Mouse (Mus musculus) inflammation-experienced regulatory T-cells, adult 6 months (primary cell): ENCODE results near the gene Gm7861. TPM values are rescaled to one million over a fixed set of nuclear protein-coding genes. Genes with fewer than 3 reads are reported as not detected.
"Not testable (repeated sequence)": the region's sequence is repeated elsewhere in the genome, so short reads cannot be mapped to it uniquely, and the experiment has no call there.

Experiments
- ATAC-seq: one replicate; pipeline ENCODE4 v1.8.0; 2017
- polyA plus RNA-seq, 3 experiments: library from polyadenylated mRNA; unstranded; fragments of 100-300 nt; shearing (Covaris generic); gene quantifications; one replicate each; pipeline ENCODE4 v1.2.1; 2017

Gm7861 gene
- polyA plus RNA-seq: not detected

- ATAC-seq: not testable (repeated sequence)
Measured at GRCm38 (mm10) chr8:21594408-21594807, at the start of gene Gm7861. Gm7861 (minus strand) TSS chr8:21594508.

- not testable (repeated sequence) for ATAC-seq
Measured at GRCm38 (mm10) chr8:21617883-21618282, 23.6 kb upstream of the Gm7861 start, which contains the start of gene Defa26. Defa26 (plus strand) TSS chr8:21618183.

DNA sequence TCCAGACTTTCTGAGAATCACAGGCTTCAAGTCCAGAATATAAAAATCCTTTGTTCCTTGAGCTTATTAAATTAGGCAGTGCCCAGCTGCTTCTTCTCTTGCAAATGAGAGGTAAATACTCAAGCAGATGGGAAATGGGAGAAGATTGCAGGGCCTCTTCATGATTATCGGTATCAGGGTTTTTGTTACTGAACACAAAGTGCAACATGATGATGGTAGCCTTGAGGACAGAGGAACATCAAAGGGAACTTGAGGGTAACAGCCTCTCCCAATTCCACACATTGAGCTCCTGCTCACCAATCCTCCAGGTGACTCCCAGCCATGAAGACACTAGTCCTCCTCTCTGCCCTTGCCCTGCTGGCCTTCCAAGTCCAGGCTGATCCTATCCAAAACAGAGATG is 11.6 kb downstream of the Gm7861 start, which contains the start of gene Defa28:
TSS of gene Defa28 (plus strand) at position 301 of the 400 bp plus-strand sequence.
- not testable (repeated sequence) for ATAC-seq

- ATAC-seq: not testable (repeated sequence)
Measured at GRCm38 (mm10) chr8:21565086-21565485, 29.2 kb downstream of the Gm7861 start, which contains the start of gene Defa37. Defa37 (plus strand) TSS chr8:21565386.

Other genes with a start within 250 kb of the Gm7861 start
- not detected for gene Defa2, start 216.0 kb downstream of the Gm7861 start, polyA plus RNA-seq
- not detected for gene Defa33, start 202.7 kb downstream of the Gm7861 start, polyA plus RNA-seq
- gene Defa36, start 167.1 kb downstream of the Gm7861 start, polyA plus RNA-seq: not detected
- gene Gm7849, start 137.9 kb downstream of the Gm7861 start, polyA plus RNA-seq: not detected
- not detected for gene Defa20, start 85.2 kb downstream of the Gm7861 start, polyA plus RNA-seq
- gene Defa32, start 65.5 kb downstream of the Gm7861 start, polyA plus RNA-seq: not detected
- gene Defa37, start 29.1 kb downstream of the Gm7861 start, polyA plus RNA-seq: not detected
- gene Defa28, start 11.5 kb downstream of the Gm7861 start, polyA plus RNA-seq: not detected
- not detected for gene Defa26, start 23.7 kb upstream of the Gm7861 start, polyA plus RNA-seq
- gene Defa17, start 61.3 kb upstream of the Gm7861 start, polyA plus RNA-seq: not detected
- not detected for gene Defa34, start 71.3 kb upstream of the Gm7861 start, polyA plus RNA-seq
- not detected for gene AY761184, start 109.1 kb upstream of the Gm7861 start, polyA plus RNA-seq
- not detected for gene Defa24, start 140.0 kb upstream of the Gm7861 start, polyA plus RNA-seq
- not detected for gene Defb50, start 229.0 kb upstream of the Gm7861 start, polyA plus RNA-seq
- not detected for gene Defb2, start 245.4 kb upstream of the Gm7861 start, polyA plus RNA-seq